Mouse (Mus musculus) hindbrain, embryonic 14.5 days (tissue): ENCODE data around the gene Ubac2. TPM values are rescaled to one million over a fixed set of nuclear protein-coding genes. Genes with fewer than 3 reads are reported as not detected.

Experiments used
- ATAC-seq: fragments of 200-750 bp; cut with Nextera tagmentation; 2 replicates; pipeline ENCODE4 v1.8.0; 2017; ENCODE audit warnings: moderate number of reproducible peaks, mild to moderate bottlenecking, moderate TSS enrichment, moderate library complexity; ENCODE audit not compliant: low FRiP score
- DNase-seq: peaks from one replicate; pipeline ENCODE4 v3.0.0-alpha.2; 2015; ENCODE audit warnings: low spot score
- H3K27ac ChIP-seq: fragments of 300-500 bp; sonication (generic); 2 replicates; pipeline ENCODE4 v1.5.1; 2014; ENCODE audit warnings: mild to moderate bottlenecking, moderate library complexity
- H3K27me3 ChIP-seq: fragments of 300-500 bp; sonication (generic); 2 replicates; pipeline ENCODE4 v1.6.1; 2014; ENCODE audit warnings: mild to moderate bottlenecking, low read length, mixed read lengths; ENCODE audit not compliant: control insufficient read depth, insufficient read depth
- H3K36me3 ChIP-seq: fragments of 300-500 bp; sonication (generic); replicated peaks from 2 replicates; pipeline ENCODE4 v1.6.1; 2014; ENCODE audit not compliant: control insufficient read depth, insufficient read depth
- H3K4me1 ChIP-seq: fragments of 300-500 bp; sonication (generic); replicated peaks from 2 replicates; pipeline ENCODE4 v1.6.1; 2014; ENCODE audit warnings: antibody characterized with exemption, low read length, mixed read lengths; ENCODE audit not compliant: control insufficient read depth, insufficient read depth
- H3K4me2 ChIP-seq: fragments of 300-500 bp; sonication (generic); replicated peaks from 2 replicates; pipeline ENCODE4 v1.6.1; 2014; ENCODE audit warnings: mild to moderate bottlenecking, moderate library complexity
- H3K4me3 ChIP-seq: fragments of 300-500 bp; sonication (generic); replicated peaks from 2 replicates; pipeline ENCODE4 v1.5.1; 2014; ENCODE audit warnings: mild to moderate bottlenecking, low read length
- H3K9ac ChIP-seq: fragments of 300-500 bp; sonication (generic); 2 replicates; pipeline ENCODE4 v1.6.1; 2014
- H3K9me3 ChIP-seq: fragments of 300-500 bp; sonication (generic); 2 replicates; pipeline ENCODE4 v1.6.1; 2016; ENCODE audit warnings: low read length; ENCODE audit not compliant: control insufficient read depth
- WGBS: fragments of 180-500 bp; shearing (Covaris S2); extraction: QIAGEN DNeasy Blood & Tissue Kit; methylation state at CpG from one replicate; pipeline ENCODE4 v1.1.7; 2014; 5-methylcytosine and 5-hydroxymethylcytosine counted together
- polyA plus RNA-seq: library from polyadenylated mRNA; unstranded; fragments of >200 nt; fragmentation: Nextera tagmentation; extraction: Ambion mirVana; gene quantifications from 2 replicates; pipeline ENCODE4 v1.2.1, GENCODE M21; 2014

Gene Ubac2
- polyA plus RNA-seq, 1 experiment from 2014 or later: 49.6 TPM

DNA sequence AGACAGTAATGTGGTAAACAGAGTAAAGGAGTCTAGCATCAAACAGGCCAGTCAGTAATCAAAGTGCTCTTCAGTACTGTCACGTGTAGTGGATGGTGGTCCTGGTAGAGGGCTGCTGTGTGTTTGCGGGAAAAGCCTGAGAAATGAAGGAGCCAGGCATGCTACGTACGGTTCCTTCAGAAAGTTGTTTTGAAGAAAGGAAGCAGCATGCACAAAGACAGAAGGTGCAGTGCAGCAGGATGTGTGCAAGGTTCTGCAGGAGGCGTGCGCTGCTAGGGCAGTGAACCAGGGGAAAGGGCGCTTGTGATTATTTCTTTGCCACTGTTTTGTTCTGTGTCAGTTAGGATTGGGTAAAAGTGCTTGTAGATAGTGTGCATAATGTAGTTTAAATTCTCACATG is 2.8 kb downstream of the Ubac2 start:
- 94% methylated on average over 7 of the region's 7 CpGs for WGBS
- DNase-seq (no peak), ATAC-seq (no peak)
- Histone ChIP-seq H3K4me1 (peaks cover 19% of the 10 kb centered on the region), H3K9ac (no peak overlapping the region), H3K9me3 (no peaks in the 10 kb centered on the region), H3K4me2 (no peak overlapping the region), H3K27me3 (no peaks in the 10 kb centered on the region), H3K4me3 (no peak overlapping the region), H3K27ac (no peak overlapping the region), H3K36me3 (no peaks in the 10 kb centered on the region)

DNA sequence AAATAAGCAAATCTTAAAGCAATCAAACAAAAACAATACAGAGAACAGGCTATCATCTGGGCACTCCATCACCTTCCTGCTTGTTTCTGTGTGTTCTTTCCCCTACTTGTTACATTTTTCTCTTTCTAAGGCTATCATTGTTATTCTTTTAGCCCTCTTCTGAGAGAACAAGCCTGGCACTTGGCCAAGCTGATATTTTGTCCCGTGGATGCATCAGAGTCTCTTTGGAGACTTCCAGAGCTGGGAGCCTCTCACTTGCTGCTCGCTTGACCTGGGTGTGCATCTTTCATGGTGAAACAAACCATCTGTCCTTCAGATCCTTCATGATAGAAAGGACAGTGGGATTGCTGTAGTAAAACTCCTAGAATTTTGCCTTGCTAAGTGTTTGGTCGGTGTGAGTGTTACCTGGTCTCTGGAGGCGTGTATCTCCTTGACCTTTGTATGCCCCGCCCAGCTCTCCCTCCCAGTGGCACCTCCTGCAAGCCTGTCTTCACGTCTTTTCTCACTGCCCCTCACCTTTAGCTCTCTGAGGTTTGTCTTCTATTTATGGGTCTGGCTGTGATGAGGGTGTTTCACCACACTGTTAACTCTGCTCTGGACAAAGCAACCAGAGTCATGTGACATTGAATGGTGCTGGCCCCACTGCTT is 5.9 kb downstream of the Ubac2 start:
- Histone ChIP-seq H3K9me3 (no peaks in the 10 kb centered on the region), H3K27me3 (no peaks in the 10 kb centered on the region), H3K4me3 (no peak overlapping the region), H3K9ac (no peak overlapping the region), H3K4me1 (peaks cover 12% of the 10 kb centered on the region; the same call in 1 of the 2 replicates), H3K27ac (no peak overlapping the region), H3K36me3 (no peaks in the 10 kb centered on the region), H3K4me2 (no peak overlapping the region)
- DNase-seq (no peak), ATAC-seq (no peak)
- WGBS: 74% methylated on average over 6 of the region's 6 CpGs

DNA sequence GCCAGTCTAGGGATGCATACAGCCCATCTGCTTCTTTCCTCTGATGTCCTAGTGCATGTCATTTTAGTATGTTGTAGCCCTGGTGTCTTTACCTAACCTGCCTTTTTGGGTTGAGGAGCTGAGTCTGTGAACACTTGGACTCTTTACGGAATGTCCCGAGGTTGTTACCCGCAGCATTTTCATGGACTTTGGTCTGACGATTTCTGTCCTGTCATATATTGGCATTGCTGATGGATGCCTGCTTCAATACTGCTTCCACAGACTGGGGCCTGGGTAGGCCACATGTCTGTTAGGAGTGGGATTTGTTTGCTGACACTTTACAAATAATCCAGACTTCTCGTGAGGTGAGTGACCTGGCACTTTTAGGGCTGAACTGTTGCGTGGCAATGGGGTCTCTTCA is 15.3 kb downstream of the Ubac2 start:
- Histone ChIP-seq H3K4me1 (no peaks in the 10 kb centered on the region), H3K27me3 (no peaks in the 10 kb centered on the region), H3K4me2 (no peak overlapping the region), H3K27ac (no peak overlapping the region), H3K9me3 (no peaks in the 10 kb centered on the region), H3K4me3 (no peak overlapping the region), H3K9ac (no peak overlapping the region), H3K36me3 (0 out of 2 replicates have a peak, but pooled peaks cover 4% of the 10 kb centered on the region)
- no peak for DNase-seq
- no peak for ATAC-seq
- WGBS: 93% methylated on average over 6 of the region's 6 CpGs

DNA sequence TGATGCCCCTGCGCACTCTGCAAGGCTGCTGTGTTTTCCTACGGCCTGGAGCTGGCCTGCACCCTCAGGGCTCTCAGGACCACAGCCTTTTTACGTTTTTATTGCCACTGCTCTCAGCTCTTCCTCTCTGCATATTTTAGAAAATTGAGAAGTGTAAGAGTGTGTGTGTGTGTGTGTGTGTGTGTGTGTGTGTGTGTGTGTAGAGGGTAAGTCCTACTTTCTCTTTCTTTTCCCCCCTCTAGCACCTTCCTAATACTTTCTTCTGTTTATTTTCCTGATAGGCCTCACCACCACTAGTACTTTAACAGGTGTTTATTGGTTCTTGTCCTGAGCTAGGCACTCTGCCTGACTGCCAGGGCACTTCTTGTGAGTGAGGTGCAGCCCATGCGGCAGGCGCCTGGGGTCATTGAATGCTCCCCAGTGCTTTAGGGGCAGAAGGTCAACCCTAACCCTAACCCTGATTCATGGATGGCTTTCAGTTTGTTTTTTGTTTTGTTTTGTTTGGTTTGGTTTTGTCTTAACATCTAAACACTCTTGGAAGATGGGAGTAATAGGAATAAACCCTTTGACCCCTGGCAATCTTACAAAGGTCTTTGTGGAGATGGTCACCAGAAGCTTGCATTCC is 16.2 kb downstream of the Ubac2 start:
- H3K36me3 ChIP-seq: 0 out of 2 replicates have a peak, but pooled peaks cover 4% of the 10 kb centered on the region
- no peak overlapping the region for H3K9ac ChIP-seq
- H3K4me2 ChIP-seq: no peak overlapping the region
- H3K27me3 ChIP-seq: no peaks in the 10 kb centered on the region
- no peak overlapping the region for H3K27ac ChIP-seq
- H3K9me3 ChIP-seq: no peaks in the 10 kb centered on the region
- 72% methylated on average over 5 of the region's 5 CpGs for WGBS
- ATAC-seq: no peak
- DNase-seq: no peak
- H3K4me3 ChIP-seq: no peak overlapping the region
- H3K4me1 ChIP-seq: no peaks in the 10 kb centered on the region

DNA sequence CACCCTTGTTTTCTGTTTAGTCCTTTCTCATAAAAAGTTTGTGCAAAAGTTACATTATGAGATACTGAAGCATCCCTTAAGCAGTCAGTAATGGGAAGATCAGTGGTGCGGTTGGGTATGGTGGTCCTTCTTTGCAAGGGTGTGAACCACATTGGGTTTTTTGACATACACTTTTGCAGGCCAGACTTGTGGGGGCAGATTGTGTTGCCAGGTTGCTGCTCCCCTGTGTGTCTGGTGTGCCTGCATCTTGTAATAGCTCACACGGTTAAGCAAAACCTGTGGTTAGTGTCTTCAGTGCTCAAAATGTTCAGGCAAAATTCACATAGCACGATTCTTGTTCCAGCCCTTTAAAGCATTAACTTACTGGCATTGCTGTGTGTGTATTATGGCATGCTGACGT is 16.9 kb downstream of the Ubac2 start:
- Histone ChIP-seq H3K27ac (no peak overlapping the region), H3K4me1 (no peaks in the 10 kb centered on the region), H3K4me2 (no peak overlapping the region), H3K9ac (no peak overlapping the region), H3K36me3 (0 out of 2 replicates have a peak, but pooled peaks cover 4% of the 10 kb centered on the region), H3K27me3 (no peaks in the 10 kb centered on the region), H3K4me3 (no peak overlapping the region), H3K9me3 (no peaks in the 10 kb centered on the region)
- ATAC-seq (no peak), DNase-seq (no peak)
- WGBS: 92% methylated on average over 4 of the region's 4 CpGs

DNA sequence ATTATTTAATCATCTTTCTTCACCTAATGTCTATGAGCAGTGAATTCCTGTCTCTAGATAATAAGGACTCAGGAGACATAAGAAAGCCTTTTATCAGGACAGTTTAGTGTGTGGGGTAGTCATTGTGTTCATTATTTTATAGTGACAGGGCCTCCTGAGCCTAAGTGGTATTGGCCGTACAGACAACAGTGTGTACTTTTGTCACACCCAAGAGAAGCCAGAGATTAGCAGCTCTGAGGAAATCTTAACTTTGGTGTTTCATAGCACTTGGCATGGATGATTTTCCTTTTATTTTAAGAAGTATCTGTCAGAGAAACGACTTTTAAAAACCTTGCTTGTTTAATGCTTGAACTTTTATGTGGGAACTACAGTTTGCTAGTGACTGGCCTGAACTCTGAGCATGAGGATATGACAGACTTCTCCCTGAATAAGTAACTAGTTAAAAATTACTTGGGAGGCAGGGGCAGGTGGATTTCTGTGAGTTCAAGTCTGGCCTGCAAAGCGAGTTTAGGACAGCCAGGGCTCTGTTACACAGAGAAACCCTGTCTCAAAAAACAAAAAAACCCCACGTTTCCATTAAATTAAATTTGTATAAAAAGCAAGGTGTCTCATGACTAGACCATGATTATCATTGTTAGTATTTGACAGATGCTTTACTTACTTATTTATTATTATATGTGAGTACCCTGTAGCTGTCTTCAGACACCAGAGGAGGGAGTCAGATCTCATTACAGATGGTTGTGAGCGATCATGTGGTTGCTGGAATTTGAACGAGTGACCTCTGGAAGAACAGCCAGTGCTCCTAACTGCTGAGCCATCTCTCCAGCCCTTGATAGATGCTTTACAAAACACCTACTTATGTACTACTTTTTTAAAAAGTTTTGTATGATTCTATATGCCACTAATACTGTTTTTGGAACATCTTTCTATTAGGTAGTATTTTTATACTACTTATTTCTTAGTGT is 18.0 kb downstream of the Ubac2 start:
- no peak overlapping the region for H3K27ac ChIP-seq
- H3K9me3 ChIP-seq: no peaks in the 10 kb centered on the region
- H3K4me1 ChIP-seq: no peaks in the 10 kb centered on the region
- H3K36me3 ChIP-seq: no peaks in the 10 kb centered on the region
- no peak overlapping the region for H3K4me2 ChIP-seq
- H3K4me3 ChIP-seq: no peak overlapping the region
- H3K9ac ChIP-seq: no peak overlapping the region
- H3K27me3 ChIP-seq: no peaks in the 10 kb centered on the region
- WGBS: 78% methylated on average over 6 of the region's 6 CpGs
- DNase-seq (no peak), ATAC-seq (no peak)

DNA sequence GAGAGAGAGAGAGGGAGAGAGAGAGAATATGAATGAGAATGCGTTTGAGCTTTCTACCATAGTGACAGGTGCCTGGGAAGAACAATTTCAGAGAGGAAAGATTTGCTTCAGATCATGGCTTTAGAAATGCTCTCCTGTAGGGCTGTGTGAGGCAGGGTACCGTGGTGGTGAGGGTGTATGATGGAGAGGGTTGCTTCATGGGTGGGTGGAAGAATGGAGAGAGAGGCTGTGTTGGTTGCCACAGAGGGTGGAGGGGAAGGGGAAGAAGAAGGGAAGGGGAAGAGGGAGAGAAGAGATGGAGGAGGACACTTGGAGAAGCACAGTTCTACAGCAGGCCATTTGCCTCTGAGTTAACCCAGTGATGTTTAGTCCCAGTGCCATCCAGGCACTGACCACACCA is 19.4 kb downstream of the Ubac2 start:
- no peak overlapping the region for H3K9ac ChIP-seq
- no peak overlapping the region for H3K4me2 ChIP-seq
- no peaks in the 10 kb centered on the region for H3K4me1 ChIP-seq
- no peak overlapping the region for H3K4me3 ChIP-seq
- no peaks in the 10 kb centered on the region for H3K36me3 ChIP-seq
- 74% methylated on average over 2 of the region's 2 CpGs for WGBS
- no peak overlapping the region for H3K27ac ChIP-seq
- ATAC-seq: no peak
- no peaks in the 10 kb centered on the region for H3K27me3 ChIP-seq
- no peak for DNase-seq
- H3K9me3 ChIP-seq: no peaks in the 10 kb centered on the region

DNA sequence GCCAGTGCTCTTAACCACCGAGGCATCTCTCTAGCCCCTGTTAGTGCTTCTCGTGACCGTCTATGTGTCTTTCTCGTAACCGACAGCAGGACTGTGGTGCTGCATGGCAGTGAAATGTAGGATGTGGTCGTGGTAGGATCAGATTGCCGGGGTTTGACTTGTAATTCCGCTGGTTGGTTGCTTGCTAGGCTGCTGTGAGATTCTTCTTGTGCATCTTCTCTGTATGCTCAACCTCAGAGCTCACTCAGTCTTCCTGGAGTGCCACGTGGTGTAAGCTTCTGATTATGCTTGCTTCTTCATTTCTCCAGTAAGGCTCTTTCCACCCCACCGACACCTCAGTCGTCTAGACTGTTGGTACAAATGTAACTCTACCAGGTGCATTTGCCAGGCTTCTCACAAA is 20.1 kb downstream of the Ubac2 start:
- Histone ChIP-seq H3K27ac (no peak overlapping the region), H3K4me2 (no peak overlapping the region)

DNA sequence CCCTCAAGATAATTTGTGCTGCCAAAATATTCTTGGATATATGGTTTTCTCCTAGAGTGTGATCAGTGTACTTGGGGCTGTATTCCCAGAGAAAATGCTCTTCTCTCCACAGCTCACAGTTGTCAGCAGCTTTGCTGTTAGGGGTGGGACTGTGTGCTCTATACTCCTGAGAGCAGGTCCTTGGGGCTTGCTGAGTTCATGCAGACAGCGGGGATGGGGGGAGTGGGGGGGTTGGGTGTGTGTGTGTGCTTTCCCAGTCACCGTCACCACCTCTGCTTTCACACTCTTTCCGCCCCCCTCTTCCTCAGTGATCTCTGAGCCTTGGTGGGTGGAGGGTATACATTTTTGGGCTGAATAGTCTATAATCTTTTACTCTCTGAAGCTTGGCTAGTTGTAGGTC is 20.7 kb downstream of the Ubac2 start:
- no peak overlapping the region for H3K9ac ChIP-seq
- 79% methylated on average over 3 of the region's 3 CpGs for WGBS
- no peaks in the 10 kb centered on the region for H3K27me3 ChIP-seq
- no peak overlapping the region for H3K27ac ChIP-seq
- no peaks in the 10 kb centered on the region for H3K9me3 ChIP-seq
- no peak for DNase-seq
- H3K4me3 ChIP-seq: no peak overlapping the region
- no peaks in the 10 kb centered on the region for H3K4me1 ChIP-seq
- ATAC-seq: no peak
- no peak overlapping the region for H3K4me2 ChIP-seq
- H3K36me3 ChIP-seq: no peaks in the 10 kb centered on the region

More for the DNA sequence above, 20.1 kb downstream of the Ubac2 start:
- WGBS: 93% methylated on average over 11 of the region's 11 CpGs
- H3K36me3 ChIP-seq: no peaks in the 10 kb centered on the region
- H3K4me1 ChIP-seq: no peaks in the 10 kb centered on the region
- ATAC-seq (no peak), DNase-seq (no peak)
- H3K9me3 ChIP-seq: no peaks in the 10 kb centered on the region
- no peak overlapping the region for H3K4me3 ChIP-seq
- no peaks in the 10 kb centered on the region for H3K27me3 ChIP-seq
- no peak overlapping the region for H3K9ac ChIP-seq
